Mouse (Mus musculus): ENCODE measurements at regions not wholly inside any gene's neighbourhood (a gene's known extent, or its start where the extent isn't known, plus 50 kb on each side); places are given as distances from the start of the nearest gene placed in this dataset.

DNA sequence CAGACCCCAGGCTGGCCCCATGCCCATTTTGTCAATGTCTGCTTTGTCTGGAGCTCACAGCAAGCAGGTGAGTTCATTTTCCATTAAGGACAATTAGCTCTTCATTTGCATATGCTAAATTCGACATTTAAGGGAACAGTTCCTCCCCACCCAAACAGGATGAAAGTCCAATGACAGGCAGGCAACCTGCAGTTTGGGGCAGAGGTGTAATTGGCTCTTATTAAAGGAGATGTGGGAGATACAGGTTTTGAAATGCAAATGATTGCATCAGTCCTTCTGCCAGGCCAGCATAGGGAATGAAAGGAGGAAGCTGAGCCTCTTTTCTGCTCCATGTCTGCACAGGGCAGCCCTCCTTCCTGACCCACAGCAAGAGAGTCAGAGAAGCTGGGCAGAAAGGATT lies 96.2 kb upstream of the Zmiz1 start:
- DNase-seq (ENCODE audit: low spot score in 2 of 2): no peak

DNA sequence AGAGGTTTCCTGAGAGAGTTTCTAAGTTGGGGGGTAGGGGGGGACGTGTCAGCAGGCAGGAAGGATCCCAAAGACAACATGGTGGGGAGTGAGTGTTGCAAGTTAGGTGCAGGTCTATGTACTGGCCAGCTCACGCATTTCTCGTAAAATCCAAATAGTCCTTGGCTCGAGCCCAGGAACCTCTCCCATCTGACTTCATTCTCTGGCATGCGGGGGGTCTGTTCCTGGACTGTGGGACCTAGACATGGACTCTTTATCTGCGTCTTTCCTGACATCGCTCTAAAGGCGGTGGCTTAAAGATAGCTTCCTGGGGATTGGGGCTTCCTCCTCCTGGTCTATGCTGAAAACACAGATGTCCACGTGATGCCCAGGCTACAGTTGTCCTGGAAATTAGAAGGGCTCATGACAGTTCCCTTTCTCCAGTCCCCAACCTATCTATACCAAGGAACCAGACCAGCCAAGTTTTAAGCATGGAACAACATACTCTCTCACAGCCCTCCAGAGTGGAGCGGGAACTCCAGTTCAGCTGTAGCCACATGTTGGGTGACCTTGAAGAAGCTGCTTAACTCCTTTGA lies 93.7 kb upstream of the Zmiz1 start:
- no peak for DNase-seq (ENCODE audit: low spot score in 2 of 2)

DNA sequence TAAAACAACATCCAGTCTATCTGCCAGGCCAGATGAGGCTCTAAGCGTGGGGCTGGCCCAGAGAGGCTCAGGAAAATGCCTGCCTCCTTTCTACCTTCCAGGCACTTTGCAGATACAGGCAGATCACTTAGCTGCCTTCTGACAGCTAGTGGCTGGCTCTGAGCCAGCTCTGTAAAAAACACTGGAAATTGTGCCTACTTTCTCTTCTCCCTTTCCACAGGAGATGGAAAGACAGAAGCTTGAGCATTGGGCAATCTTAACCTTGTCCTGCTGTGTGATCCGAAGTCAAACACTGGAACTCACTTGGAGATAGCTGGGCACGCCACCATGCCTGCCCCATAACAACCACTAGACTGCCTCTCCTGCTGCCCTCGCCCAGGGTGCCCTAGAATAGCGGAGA lies 93.0 kb upstream of the Zmiz1 start:
- DNase-seq (ENCODE audit: low spot score in 2 of 2): no peak

DNA sequence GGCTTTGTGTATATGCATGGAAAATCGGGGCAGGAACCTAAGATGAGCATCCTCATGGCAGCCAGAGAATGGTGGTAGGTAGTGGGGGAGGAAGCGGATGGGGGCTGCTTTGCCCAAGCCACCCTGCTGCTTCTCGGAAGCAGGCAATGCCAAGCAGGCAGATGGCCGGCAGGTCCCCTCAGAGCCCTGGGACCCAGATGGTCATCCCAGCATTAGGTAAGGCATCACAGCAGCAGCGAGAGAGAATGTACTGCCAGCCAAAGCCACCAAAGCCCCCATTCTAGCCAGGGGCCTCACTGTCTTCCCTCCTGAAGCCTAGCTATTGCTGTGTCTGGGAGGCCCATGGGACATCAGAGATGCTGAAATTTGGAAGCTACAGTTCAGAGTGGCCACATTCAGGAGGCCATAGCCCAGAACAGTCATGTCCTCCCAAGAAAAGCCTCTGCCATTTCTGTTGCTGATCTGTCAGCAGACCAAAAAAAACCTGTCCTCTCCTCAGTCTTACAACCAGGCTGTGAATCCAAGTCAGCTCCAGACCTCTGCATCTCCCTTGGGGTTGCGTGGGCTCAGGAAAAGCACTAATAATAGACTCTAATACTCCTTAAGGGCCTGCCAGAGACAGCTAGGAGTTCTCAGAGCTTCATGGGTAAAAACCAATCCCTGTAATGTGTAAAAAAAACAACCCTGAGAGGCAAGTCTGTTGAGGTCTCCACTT lies 88.5 kb upstream of the Zmiz1 start:
- no peak for DNase-seq (ENCODE audit: low spot score in 2 of 2)

DNA sequence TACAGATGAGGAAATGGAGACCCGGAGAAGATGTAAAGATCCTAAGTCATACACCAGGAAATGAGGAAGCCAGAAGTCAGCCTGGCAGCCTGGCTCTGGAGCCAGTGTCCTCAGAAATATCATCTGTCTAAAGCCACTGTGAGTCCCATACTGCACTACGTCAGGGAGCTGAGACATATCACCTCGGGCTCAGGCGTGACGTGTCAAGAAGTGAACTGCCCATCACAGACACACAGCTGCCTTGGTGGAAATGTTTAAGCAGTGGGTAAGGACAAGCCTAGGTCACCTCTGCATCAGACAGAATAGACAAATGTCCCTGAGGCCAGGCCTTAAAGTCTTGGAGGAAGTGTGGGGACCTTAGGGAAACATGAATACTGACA lies 88.0 kb upstream of the Zmiz1 start:
- no peak for DNase-seq (ENCODE audit: low spot score in 2 of 2)

DNA sequence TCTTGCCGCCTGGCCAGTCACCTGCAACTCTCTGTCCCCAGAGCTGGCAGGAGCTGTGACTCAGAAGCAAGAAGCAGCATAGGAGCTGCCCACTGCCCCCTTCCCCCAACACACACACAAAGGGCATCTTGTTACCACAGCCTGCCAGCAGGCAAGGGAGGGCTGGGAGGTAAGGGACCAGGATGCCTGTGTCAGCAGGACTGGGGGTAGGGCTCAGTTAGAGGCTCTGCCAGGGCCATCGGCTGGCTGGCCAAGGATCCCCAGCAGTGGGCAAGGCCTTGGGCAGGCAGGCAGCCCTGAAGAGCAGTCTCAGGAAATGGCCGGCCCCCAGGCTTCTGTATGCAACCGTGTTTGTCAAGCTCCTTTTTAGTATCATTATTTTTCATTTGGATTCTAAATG lies 87.3 kb upstream of the Zmiz1 start:
- DNase-seq (ENCODE audit: low spot score in 2 of 2): peak in 1 of 2 experiments; percentile 50

DNA sequence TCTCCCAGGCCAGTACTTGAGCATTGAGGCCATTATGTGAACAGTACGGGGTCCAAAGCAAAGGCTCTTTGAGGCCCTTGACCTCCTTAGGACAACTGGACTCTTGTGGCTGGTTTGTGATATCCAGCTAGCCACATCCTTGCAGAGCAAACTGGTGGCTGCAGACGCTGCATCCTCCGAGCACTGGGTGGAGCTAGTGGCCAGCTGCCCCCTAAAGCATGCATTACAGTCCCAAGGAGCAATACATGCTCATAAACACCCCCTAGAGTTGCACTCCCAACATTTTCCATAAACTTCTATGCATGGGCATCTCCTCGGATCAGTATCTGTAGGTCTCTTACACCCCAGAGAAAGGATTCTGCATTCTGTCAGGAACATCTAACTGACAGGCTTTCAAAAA lies 86.4 kb upstream of the Zmiz1 start:
- no peak for DNase-seq (ENCODE audit: low spot score in 2 of 2)

DNA sequence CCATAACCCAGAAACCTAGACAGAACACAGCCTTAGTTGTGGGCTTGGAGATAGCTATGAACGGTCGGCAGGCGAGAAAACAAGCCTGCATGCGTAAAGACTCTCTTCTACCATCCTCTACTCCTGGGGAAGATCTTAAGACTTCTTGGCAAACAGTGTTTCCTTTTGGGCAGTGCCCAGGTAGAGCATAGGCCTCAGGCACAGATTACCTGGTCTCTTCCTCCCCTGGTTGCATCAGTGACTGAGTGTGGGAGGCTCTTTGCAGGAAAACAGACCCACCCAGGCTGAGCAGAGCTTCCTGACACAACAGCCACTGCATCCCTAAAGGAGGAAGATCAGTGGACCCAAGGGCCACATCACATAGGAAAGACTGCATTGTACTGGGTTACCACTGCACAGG lies 85.8 kb upstream of the Zmiz1 start:
- no peak for DNase-seq (ENCODE audit: low spot score in 2 of 2)

DNA sequence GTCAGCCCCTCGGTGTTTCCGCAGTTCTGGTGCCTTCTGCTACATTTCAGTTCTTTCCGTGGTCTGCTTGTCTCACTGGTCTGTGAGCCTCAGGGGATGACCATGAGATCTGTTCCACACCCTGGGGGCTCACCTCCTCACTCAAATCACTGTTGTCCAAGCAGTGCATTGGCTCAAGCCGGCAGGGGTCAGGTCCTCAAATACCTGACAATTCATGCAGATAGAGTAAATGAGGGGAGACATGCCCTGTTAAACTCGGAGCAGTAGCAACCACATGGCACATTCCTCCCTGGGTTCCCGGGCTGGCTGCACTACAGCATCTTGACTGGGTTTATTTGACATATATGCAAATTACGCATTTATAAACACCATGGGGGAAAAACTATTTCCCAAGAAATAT lies 84.0 kb upstream of the Zmiz1 start:
- DNase-seq (ENCODE audit: low spot score in 2 of 2): no peak

DNA sequence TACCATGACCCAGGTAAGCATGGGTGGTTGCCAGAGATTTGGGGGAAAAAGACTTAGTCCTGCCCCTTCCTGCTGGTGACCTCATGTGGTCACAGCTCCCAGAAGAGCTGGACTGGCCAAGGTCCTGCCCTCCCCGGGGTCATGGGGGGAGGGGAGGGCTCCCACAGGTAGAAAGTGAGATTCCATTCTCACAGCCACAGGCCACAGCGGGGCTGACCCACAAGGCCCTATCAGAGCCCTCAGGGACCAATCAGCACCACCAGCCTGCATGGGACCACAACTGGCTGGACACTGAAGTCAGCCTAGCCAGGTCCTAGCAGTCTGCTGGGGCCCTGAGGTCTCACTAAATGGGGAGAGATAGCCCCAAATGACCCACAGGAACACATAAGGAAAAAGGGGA lies 81.9 kb upstream of the Zmiz1 start:
- no peak for DNase-seq (ENCODE audit: low spot score in 2 of 2)

DNA sequence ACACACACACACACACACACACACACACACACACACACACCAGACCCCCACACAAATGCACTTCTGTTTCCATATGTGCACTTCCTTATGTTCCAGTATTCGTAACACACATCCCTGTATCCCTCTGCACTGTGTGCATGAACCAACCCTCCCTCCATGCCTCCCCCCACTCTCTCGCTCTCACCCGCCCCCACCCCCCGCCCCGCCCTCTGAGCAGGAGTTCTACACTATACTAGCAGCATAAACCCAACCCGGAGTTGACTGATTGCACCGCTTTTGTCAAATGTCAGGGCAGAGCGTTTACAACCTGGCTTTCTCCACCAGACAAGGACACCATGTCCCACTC lies 81.5 kb upstream of the Zmiz1 start:
- no peak for DNase-seq (ENCODE audit: low spot score in 2 of 2)

DNA sequence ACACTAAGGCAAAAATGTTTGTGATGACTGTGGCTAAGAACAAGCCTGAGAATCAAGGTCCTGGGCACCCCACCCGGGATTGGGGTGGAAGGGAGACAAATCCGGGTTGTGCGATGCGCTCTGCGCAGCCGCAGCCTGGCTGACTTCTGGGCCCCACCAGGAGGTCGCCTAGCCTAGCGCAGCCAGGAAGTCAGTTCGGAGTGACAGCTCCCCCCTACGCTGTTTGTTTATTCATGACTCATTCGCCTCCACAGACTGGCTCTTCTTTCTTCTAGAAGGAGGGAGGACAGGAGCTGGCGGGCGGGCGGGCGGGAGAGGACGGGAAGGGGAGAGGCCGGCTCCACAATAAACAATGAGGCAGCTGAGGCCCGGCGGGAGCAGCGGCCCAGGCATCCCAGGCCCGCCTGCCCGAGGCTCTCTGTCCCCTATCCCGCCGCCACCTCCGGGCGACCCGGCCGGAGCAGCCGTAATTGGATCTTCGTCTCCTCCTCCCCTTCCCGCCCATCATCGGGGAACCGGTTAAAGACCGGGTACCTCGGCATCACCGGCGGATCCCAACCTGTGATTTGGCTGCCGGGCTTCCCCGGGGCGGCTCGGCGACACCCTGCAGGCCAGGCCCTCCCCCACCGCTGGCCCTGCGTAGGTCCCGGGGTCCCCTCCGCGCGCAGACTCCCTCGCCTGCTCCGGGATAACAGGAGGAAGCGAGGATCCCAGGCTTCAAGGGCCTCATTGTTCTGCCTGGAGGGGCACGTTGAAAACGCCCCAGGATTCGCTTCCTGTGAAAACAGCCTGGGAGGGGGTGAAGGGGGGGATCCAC lies 80.9 kb upstream of the Zmiz1 start:
- DNase-seq (ENCODE audit: low spot score in 2 of 2): peak; percentile 52 to 64

DNA sequence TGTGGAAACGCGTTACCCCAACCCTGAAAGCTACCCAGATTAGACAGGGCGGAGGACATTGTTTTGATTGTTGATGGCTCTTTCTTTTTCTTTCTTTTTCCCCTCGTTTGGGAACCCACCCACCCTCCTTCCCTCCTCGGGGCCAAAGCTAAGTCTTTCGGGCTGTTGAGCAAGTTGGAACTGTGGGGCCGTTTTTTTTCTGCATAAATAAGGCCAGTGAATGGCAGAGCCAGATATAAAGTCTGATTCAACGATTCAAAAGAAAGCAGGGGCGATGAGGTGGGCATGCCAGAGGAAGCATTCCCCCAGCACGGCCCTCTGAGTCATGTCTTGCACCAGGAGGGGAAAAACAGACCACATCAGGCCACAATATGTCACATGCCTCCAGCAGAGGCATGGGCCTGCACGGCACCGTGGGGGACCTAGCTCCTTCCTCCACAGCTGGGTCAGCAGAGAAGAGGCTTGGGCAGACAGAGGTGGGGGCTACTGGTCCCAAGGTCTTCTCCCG lies 80.2 kb upstream of the Zmiz1 start:
- no peak for DNase-seq (ENCODE audit: low spot score in 2 of 2)

DNA sequence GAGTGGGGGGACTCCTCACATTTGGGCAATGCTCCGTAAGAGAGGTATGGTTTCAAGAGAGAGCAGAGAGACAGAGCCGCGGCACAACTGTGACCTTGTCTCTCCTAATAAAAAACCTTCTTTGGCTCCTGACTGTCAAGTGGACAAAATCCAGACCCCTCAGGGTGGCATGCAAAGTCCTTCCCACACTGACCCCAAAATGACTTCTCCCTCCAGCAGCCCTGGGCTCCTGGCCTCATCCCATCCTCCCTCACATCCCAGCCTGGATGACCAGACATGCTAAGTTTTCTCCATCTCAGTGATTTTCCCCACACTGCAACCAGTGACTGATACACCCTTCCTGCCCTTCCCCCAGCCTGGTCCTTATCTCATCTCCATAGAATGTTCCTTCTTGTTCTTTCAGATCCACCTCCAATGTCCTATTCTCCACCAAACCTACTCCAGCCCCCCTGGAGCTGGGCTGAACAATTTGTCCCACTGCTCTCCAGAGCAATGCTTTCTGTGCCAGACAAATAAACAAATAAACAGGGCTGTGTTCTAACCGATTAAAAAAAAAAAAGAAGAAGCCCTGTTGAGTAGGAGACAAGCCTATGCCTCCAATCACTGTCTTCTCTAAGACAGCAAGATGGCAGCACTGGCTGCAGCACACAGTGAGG lies 75.7 kb upstream of the Zmiz1 start:
- DNase-seq (ENCODE audit: low spot score in 2 of 2): no peak

DNA sequence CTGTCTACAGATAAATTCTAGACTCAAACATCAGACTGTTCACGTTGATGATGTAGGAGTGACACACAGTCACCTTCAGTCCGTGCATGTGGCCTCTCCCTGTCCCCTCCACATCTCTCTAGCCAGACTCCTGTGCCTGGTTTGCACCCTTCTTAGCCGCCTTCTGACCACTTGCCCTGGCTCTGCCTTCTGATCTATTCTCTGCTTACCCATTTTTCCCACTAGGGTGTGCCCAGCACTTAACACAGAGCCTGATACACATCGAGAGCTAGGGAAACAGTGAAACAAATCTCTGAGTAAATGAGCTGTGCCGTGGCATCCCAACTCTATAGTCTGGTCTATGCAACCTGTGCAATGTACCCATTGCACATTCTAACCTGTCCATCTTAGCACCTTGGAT lies 73.3 kb upstream of the Zmiz1 start:
- no peak for DNase-seq (ENCODE audit: low spot score in 2 of 2)

DNA sequence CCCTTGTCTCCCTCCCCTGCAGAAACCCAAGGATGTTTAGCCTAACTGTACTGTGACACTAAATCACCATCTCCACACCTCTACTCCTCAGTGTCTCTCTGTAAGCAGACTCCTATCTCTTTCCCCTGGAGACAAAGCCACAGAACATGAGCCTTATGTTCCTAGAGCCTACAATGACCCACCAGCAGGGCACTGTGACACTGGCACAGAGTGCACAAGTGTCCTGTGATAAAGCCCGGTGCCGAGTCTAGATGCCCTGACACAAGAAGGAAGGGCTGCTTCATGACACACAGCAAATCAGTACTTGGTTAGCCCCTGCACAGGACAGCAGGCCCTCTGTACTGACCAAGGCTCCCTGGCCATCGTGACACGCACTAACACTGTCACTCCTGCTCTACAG lies 71.2 kb upstream of the Zmiz1 start:
- no peak for DNase-seq (ENCODE audit: low spot score in 2 of 2)

DNA sequence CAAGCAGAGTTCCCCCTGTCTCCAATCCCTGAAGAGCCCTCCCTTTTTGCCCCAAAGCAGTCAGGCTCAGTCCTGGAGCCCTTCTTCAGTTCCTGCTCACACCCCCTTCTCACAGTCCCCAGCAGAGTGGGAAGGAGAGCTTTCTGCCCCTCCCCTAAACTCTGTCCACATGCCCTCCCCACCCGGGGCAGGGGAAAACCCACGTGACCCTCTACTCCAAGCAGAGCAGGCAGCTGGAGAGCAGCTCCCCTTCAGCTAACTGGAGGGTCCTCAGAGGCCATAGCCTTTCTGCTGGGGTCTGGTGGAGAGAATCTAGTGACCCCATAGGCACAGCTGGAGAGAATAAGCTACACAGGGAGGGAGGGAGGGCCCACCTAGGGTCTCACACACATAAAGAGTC lies 69.7 kb upstream of the Zmiz1 start:
- no peak for DNase-seq (ENCODE audit: low spot score in 2 of 2)

DNA sequence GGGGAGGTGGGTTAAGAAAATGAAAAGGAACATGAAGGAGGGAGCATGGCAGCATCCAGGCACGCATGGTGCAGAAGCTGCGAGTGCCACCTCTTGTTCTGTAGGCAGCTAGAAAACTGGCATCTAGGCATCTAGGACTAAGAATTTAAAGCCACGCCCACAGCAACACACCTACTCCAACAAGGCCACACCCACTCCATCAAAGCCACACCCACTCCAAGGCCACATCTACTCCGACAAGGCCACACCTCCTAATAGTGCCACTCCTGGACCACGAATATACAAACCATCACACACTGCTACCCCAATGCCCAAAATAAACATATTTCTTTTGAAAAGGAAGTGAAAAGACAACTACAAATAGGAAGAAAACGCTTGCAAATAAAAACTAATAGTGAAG lies 66.6 kb upstream of the Zmiz1 start:
- DNase-seq (ENCODE audit: low spot score in 2 of 2): no peak

DNA sequence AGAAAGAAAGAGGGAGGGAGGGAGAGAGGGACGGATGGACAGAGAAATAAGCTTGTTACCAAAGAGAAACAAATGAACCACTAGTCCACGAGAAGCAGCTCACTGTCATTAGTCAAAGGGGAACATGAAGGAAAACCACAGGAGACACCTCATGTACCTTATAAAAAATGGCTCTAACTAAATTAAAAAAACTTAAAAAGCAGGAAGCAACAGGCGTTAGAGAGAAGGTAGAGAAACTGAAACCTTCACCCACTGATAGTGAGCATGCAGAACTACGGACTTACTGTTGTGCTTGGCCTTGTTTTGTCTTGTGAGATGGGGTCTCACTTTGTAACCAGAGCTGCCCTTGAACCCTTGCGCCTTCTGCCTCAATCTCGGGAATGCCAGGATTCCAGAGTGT lies 66.0 kb upstream of the Zmiz1 start:
- DNase-seq (ENCODE audit: low spot score in 2 of 2): no peak

DNA sequence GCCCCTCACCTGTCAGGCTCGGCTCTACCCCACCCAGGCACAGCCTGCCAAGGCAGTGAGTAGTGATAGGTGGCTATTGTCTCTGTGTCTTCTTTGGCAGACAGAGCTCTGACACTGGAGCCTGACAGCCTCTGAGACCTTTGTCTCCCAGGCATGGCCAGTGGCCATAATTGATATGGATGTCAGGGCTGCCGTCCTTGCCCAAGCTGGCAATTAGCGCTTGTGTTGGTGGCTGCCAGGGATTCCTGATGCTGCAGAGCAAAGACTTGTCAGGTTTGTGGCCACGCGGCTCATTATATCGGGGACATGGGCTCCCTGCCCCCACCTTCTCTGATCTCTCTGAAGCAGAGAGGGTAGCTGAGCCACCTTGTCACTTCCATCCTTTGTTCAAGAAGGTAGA lies 64.1 kb upstream of the Zmiz1 start:
- DNase-seq (ENCODE audit: low spot score in 2 of 2): no peak

DNA sequence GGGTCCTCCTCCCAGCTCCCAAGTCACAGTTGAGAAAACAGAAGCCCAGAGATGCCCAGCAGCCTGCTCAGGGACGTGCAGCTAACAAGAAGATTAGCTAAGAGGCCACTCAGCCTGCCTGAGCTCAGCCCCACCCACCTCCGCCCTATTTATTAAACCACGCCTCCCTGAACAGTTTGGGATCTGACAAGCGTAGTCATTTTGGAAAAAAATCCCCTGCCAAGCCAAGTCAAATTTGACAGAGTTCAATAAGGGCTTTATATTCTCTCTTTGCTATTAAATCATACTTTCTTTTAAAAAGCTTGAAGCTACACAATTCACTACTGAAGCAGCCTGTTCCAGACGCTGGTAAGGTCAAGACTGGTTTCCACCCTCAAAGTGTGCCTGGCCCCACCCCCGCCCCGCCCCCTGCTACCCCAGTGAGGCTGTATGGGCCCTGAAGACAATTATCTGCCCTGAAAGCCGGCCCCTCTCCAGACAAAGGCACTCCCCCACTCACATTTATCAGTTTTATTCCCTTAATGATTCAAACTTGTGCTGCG lies 61.9 kb upstream of the Zmiz1 start:
- no peak for DNase-seq (ENCODE audit: low spot score in 2 of 2)

DNA sequence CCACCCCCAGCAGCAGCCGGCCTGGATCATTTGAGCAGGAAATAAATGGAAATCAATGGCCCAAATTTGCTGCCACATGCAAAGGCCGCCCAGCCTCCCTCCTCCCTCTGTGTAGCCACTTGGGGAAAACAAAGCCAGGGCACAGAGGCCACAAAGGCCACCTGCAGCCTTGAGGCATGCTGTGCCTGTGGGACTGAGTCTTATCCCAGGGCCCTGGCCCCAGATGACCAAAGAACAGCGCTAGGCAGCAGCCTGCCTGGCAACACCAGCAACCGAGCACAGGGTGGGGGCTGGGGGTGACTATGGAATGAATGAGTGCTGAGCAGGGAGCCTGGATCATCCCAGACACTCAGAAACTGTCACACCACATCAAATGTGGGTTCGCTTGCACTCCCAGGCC lies 61.2 kb upstream of the Zmiz1 start:
- no peak for DNase-seq (ENCODE audit: low spot score in 2 of 2)

Data from adrenal gland, postnatal 4 days (tissue).